Mouse (Mus musculus): ENCODE results near the gene Gpr137. TPM values are rescaled to one million over a fixed set of nuclear protein-coding genes. Genes with fewer than 3 reads are reported as not detected.
A peak's percentile ranks its signal among the peaks of the same experiment; 100 is the strongest.
"Not testable (repeated sequence)": the region's sequence is repeated elsewhere in the genome, so short reads cannot be mapped to it uniquely, and the experiment has no call there.

Gene Gpr137
- total RNA-seq, 2 experiments from 2014 or later = 35.0 to 38.8 TPM

- intact Hi-C loops (cut with DNase I) = no loop called here
- DNase-seq (ENCODE audit: low spot score) = no peak
These were observed 30.9 kb downstream of the Gpr137 start for GRCm38 (mm10) chr19:6911101-6912074.

- intact Hi-C loops (cut with DNase I); DNase-seq (ENCODE audit: low spot score): not testable (repeated sequence)
These were observed 32.0 kb downstream of the Gpr137 start for GRCm38 (mm10) chr19:6910306-6910705.

- peak; percentile 85 for DNase-seq (ENCODE audit: low spot score)
- intact Hi-C loops (cut with DNase I) = loop anchor here (5.0 kb wide), 1 partner anchor 67 kb away; the partner anchor contains the start of gene Rps6ka4
These were observed 32.6 kb downstream of the Gpr137 start, which contains the start of the genes Trmt112 and Prdx5 for GRCm38 (mm10) chr19:6909507-6910289. Trmt112 (plus strand) TSS chr19:6909698. Prdx5 (minus strand) TSS chr19:6910106.

- intact Hi-C loops (cut with DNase I) = loop anchor here (5.0 kb wide), 1 partner anchor 67 kb away; the partner anchor contains the start of gene Rps6ka4
- DNase-seq (ENCODE audit: low spot score) = no peak
These were observed 33.3 kb downstream of the Gpr137 start for GRCm38 (mm10) chr19:6909021-6909420.

GRCm38 (mm10) chr19:6907811-6908540, 34.3 kb downstream of the Gpr137 start:
- DNase-seq (ENCODE audit: low spot score) = no peak
- intact Hi-C loops (cut with DNase I) = loop anchor here (5.0 kb wide), 1 partner anchor 66 kb away; the partner anchor contains the start of gene Rps6ka4

GRCm38 (mm10) chr19:6907094-6907493, 35.2 kb downstream of the Gpr137 start:
- intact Hi-C loops (cut with DNase I) = loop anchor here (5.0 kb wide), 1 partner anchor 65 kb away; the partner anchor contains the start of gene Rps6ka4
- DNase-seq (ENCODE audit: low spot score) = no peak

GRCm38 (mm10) chr19:6906199-6906598, 36.1 kb downstream of the Gpr137 start:
- DNase-seq (ENCODE audit: low spot score) = no peak
- intact Hi-C loops (cut with DNase I) = loop anchor here (5.0 kb wide), 1 partner anchor 64 kb away; the partner anchor contains the start of gene Rps6ka4

- no peak for DNase-seq (ENCODE audit: low spot score)
- intact Hi-C loops (cut with DNase I) = loop anchor here (5.0 kb wide), 1 partner anchor 63 kb away; the partner anchor contains the start of gene Rps6ka4
These were observed 36.7 kb downstream of the Gpr137 start for GRCm38 (mm10) chr19:6905498-6906159.

GRCm38 (mm10) chr19:6904846-6905245, 37.4 kb downstream of the Gpr137 start:
- intact Hi-C loops (cut with DNase I) = loop anchor here (5.0 kb wide), 1 partner anchor 63 kb away; the partner anchor contains the start of gene Rps6ka4
- no peak for DNase-seq (ENCODE audit: low spot score)

GRCm38 (mm10) chr19:6903031-6903430, 39.2 kb downstream of the Gpr137 start:
- intact Hi-C loops (cut with DNase I) = no loop called here
- no peak for DNase-seq (ENCODE audit: low spot score)

GRCm38 (mm10) chr19:6899641-6900040, 42.6 kb downstream of the Gpr137 start:
- intact Hi-C loops (cut with DNase I) = no loop called here
- DNase-seq (ENCODE audit: low spot score) = no peak

- DNase-seq (ENCODE audit: low spot score); intact Hi-C loops (cut with DNase I): not testable (repeated sequence)
These were observed 46.5 kb downstream of the Gpr137 start for GRCm38 (mm10) chr19:6895608-6896305.

- intact Hi-C loops (cut with DNase I) = no loop called here
- DNase-seq (ENCODE audit: low spot score) = no peak
These were observed 48.4 kb downstream of the Gpr137 start for GRCm38 (mm10) chr19:6893731-6894451.

- DNase-seq (ENCODE audit: low spot score) = no peak
- intact Hi-C loops (cut with DNase I) = no loop called here
These were observed 49.8 kb downstream of the Gpr137 start for GRCm38 (mm10) chr19:6892512-6892911.
